Mouse (Mus musculus) urinary bladder, postnatal 0 days (tissue): ENCODE measurements around the gene Gvin1. TPM values are rescaled to one million over a fixed set of nuclear protein-coding genes. Genes with fewer than 3 reads are reported as not detected.

ENCODE experiments used
- polyA plus RNA-seq: library from polyadenylated mRNA; unstranded; fragments of >200 nt; fragmentation: Nextera tagmentation; extraction: Ambion mirVana; gene quantifications from 2 replicates; pipeline ENCODE4 v1.2.1, GENCODE M21; 2015

Gvin1 gene
- 0.34 and 0.62 TPM in 2 replicates for polyA plus RNA-seq

DNA sequence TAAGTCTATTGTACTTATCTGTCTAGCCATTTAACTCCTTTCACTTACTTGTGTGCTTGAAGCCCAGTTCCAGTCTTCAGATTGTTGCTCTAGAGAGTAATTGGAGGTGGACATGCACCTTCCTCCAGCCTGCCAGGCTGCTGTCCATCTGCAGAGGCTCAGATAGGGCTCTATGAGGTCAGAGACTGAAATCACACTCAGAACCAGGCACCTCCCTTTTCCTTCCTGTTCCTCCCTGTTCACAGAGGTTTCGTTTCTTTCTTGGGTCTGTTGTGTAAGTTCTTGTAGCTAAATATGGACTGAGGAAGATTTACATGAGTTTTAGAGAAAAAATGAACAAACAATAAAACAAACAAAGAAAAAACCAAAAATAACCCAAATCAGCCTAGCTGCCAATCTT lies at the start of gene Gvin1:
Gene Gvin1 (minus strand): TSS at position 150 of the 400 bp plus-strand sequence.

